Mouse (Mus musculus) G1E (cell line): ENCODE data around the gene Ptpn3.

Source experiments
- CTCF ChIP-seq: IDR thresholded peaks from 2 replicates; pipeline ENCODE4 v1.5.1; 2012; ENCODE audit warnings: low read depth, low read length, inconsistent platforms, mixed read lengths
- GATA1 ChIP-seq: IDR thresholded peaks from 2 replicates; pipeline ENCODE4 v1.6.1; 2012; ENCODE audit warnings: borderline replicate concordance, low read length, inconsistent platforms, mixed read lengths
- GATA2 ChIP-seq: IDR thresholded peaks from 2 replicates; pipeline ENCODE4 v1.6.1; 2012; ENCODE audit warnings: low read depth, low read length, inconsistent platforms, borderline replicate concordance
- POLR2AphosphoS5 ChIP-seq: IDR thresholded peaks from 2 replicates; pipeline ENCODE4 v1.6.1; 2012; ENCODE audit warnings: low read depth, low read length, inconsistent platforms; ENCODE audit not compliant: insufficient replicate concordance
- TAL1 ChIP-seq: conservative IDR thresholded peaks from 2 replicates; pipeline ENCODE4 v1.6.1; 2012; ENCODE audit warnings: low read depth, low read length, inconsistent platforms, mixed read lengths

DNA sequence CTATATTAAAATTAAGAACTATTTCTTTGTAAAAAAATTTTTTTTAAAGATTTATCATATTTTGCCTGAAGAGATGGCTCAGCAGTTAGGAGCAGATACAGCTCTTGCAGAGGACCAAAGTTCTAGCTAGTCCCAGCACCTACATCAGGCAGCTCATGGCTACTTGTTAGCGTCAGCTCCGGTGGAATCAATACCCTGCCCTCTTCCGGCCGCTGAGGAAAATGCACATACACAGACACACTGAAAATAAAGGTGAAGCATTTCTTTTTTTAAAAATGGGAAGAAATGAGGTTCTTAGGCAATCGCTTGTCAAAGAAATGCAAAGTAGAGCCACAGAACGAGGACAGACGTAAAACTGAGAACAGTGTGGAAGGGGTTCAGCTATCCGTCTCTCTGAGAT lies 30.6 kb downstream of the Ptpn3 start:
- TF ChIP-seq CTCF = no peak
- TF ChIP-seq GATA2 = no peak
- TF ChIP-seq TAL1 = no peak
- TF ChIP-seq GATA1 = no peak
- TF ChIP-seq POLR2AphosphoS5 = no peak
